In the genomic region with DNA sequence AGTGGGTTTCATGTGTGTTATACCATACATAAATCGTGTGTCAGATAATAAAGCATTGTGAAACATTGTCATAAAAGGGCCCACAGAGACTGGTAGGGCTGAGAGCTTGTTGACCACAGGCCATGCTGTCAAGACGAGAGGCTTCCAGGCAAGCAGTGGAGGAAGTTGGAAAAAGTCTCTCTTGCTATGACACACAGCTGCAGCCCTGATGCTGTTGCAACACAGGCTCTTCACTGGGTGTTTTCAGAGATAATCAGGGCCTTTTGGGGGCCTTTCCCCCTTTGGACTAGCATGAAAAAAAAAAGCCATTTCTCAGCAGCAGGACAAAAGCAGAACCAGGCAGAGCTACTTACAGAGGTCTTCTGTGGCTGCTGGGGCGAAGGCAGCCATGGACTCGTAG, we compare ENCODE assay signal across 14 mouse cellular contexts. TPM values are rescaled to one million over a fixed set of nuclear protein-coding genes. Genes with fewer than 3 reads are reported as not detected.
DNase-seq lines count a peak whose midpoint lies in the region; ATAC-seq and TF ChIP-seq lines count a peak whose summit lies in the region.
"Had no signal": no experiment of that assay in that cellular context is flagged by ENCODE, and none has a peak within 500 bp of the region (broad histone marks: within the 10 kb centered on the region; RNA-seq: fewer than 3 reads in every experiment).

No protein-coding gene starts in this region.

- no peaks in the 10 kb centered on the region for H3K36me3 ChIP-seq in hindbrain, postnatal 0 days (ENCODE audit: insufficient read depth, low read length)
- H3K36me3 ChIP-seq in stomach, postnatal 0 days (ENCODE audit: control insufficient read depth, insufficient read depth, low read length) = no peaks in the 10 kb centered on the region
- H3K36me3 ChIP-seq: embryonic facial prominence, embryonic 12.5 days; kidney, embryonic 15.5 days; neural tube, embryonic 13.5 days had no signal

- H3K27ac ChIP-seq in hindbrain, postnatal 0 days = no peak overlapping the region
- H3K27ac ChIP-seq in stomach, postnatal 0 days (replicated peaks) = no peak overlapping the region
- H3K27ac ChIP-seq: embryonic facial prominence, embryonic 12.5 days; kidney, embryonic 15.5 days; neural tube, embryonic 13.5 days had no signal

- intact Hi-C loops in heart, postnatal 25 days (cut with DNase I) = no loop called here
- intact Hi-C loops in left cerebral cortex, postnatal 10 days (cut with DNase I) = no loop called here

- WGBS in hindbrain, postnatal 0 days = 81% methylated on average over 4 of the region's 4 CpGs
- 78% methylated on average over 4 of the region's 4 CpGs for WGBS in stomach, postnatal 0 days

- no peak overlapping the region for H3K4me2 ChIP-seq in hindbrain, postnatal 0 days (ENCODE audit: low read depth, low read length)
- no peak overlapping the region for H3K4me2 ChIP-seq in stomach, postnatal 0 days (replicated peaks; ENCODE audit: low read depth)
- H3K4me2 ChIP-seq: embryonic facial prominence, embryonic 12.5 days; kidney, embryonic 15.5 days; neural tube, embryonic 13.5 days had no signal

- no peak overlapping the region for H3K9ac ChIP-seq in hindbrain, postnatal 0 days (replicated peaks; ENCODE audit: low read length)
- no peak overlapping the region for H3K9ac ChIP-seq in stomach, postnatal 0 days (ENCODE audit: low read length)
- H3K9ac ChIP-seq: embryonic facial prominence, embryonic 12.5 days; kidney, embryonic 15.5 days; neural tube, embryonic 13.5 days had no signal

- H3K4me3 ChIP-seq in hindbrain, postnatal 0 days (ENCODE audit: low read length) = no peak overlapping the region
- H3K4me3 ChIP-seq in stomach, postnatal 0 days (ENCODE audit: low read depth, low read length) = no peak overlapping the region
- H3K4me3 ChIP-seq: embryonic facial prominence, embryonic 12.5 days; kidney, embryonic 15.5 days; neural tube, embryonic 13.5 days had no signal

- H3K9me3 ChIP-seq in hindbrain, postnatal 0 days (ENCODE audit: low read length) = no peaks in the 10 kb centered on the region
- H3K9me3 ChIP-seq in stomach, postnatal 0 days (ENCODE audit: control insufficient read depth, low read length) = no peaks in the 10 kb centered on the region
- H3K9me3 ChIP-seq: embryonic facial prominence, embryonic 12.5 days; kidney, embryonic 15.5 days; neural tube, embryonic 13.5 days had no signal

- no peak for TF ChIP-seq EP300 in stomach, postnatal 0 days (optimal IDR thresholded peaks at IDR 0.05)

- H3K27me3 ChIP-seq in hindbrain, postnatal 0 days (ENCODE audit: insufficient read depth, low read length) = no peaks in the 10 kb centered on the region
- no peaks in the 10 kb centered on the region for H3K27me3 ChIP-seq in stomach, postnatal 0 days (ENCODE audit: control insufficient read depth, insufficient read depth, low read length)
- H3K27me3 ChIP-seq: embryonic facial prominence, embryonic 12.5 days had no signal

- ATAC-seq in hindbrain, postnatal 0 days = no peak
- no peak for ATAC-seq in stomach, postnatal 0 days (ENCODE audit: low FRiP score, low TSS enrichment)
- ATAC-seq: midbrain, embryonic 16.5 days had no signal

- H3K4me1 ChIP-seq in hindbrain, postnatal 0 days (ENCODE audit: insufficient read depth, low read length) = no peaks in the 10 kb centered on the region
- H3K4me1 ChIP-seq in stomach, postnatal 0 days (replicated peaks; ENCODE audit: control insufficient read depth, insufficient read depth) = no peaks in the 10 kb centered on the region
- H3K4me1 ChIP-seq: embryonic facial prominence, embryonic 12.5 days; kidney, embryonic 15.5 days had no signal

- TF ChIP-seq CTCF in hindbrain, postnatal 0 days (IDR thresholded peaks at IDR 0.05; ENCODE audit: low read depth) = no peak
- no peak for TF ChIP-seq CTCF in stomach, postnatal 0 days (IDR thresholded peaks at IDR 0.05; ENCODE audit: low read depth)

- peak; percentile 12 for DNase-seq in heart, adult 8-10 months (ENCODE audit: low spot score)
- DNase-seq in heart, postnatal 25 days (ENCODE audit: low spot score) = no peak
- peak; percentile 96 for DNase-seq in 416B (ENCODE audit: low read depth)
- peak; percentile 43 for DNase-seq in brain, adult 2 months (ENCODE audit: low read depth, low spot score)
- peak; percentile 53 for DNase-seq in lung, postnatal 36 days
- DNase-seq in hindbrain, postnatal 0 days (ENCODE audit: low spot score) = no peak
- no peak for DNase-seq in left cerebral cortex, postnatal 10 days (ENCODE audit: extremely low spot score in 1 of 2, low spot score in 2 of 2)
- DNase-seq in stomach, postnatal 0 days (ENCODE audit: low spot score) = no peak
- DNase-seq: B cell, adult 2 months; cerebellum, postnatal 14 days had no signal

RNA-seq across cellular contexts. Expression of a gene that starts 57.4 kb away (rescaled TPM):
- 10 to 100 TPM; 65.2 to 73.0 (median 67.7) TPM for total RNA-seq in heart, adult 8-10 months (2022)
- total RNA-seq in heart, postnatal 25 days (2021) = 10 to 100 TPM; 72.5 to 82.2 TPM
- total RNA-seq in hindbrain, postnatal 0 days (2014; rRNA removed) = 99.0 and 108 TPM in 2 replicates
- 67.4 and 68.1 TPM in 2 replicates for polyA plus RNA-seq in hindbrain, postnatal 0 days (2015; fragmentation: Nextera tagmentation; extraction: Ambion mirVana)
- 100 to 1,000 TPM; 141 to 142 TPM for total RNA-seq in left cerebral cortex, postnatal 10 days (2021)
- 138 and 143 TPM in 2 replicates for polyA plus RNA-seq in stomach, postnatal 0 days (2015; fragmentation: Nextera tagmentation; extraction: Ambion mirVana)

Comparison
In these comparisons a context has a peak if more than half of its experiments do, and no peak if none do; other contexts are left out.
1. DNase-seq: peak in heart, adult 8-10 months (single experiment), 416B (single experiment), brain, adult 2 months (single experiment) and lung, postnatal 36 days (single experiment); none in heart, postnatal 25 days (single experiment), hindbrain, postnatal 0 days (single experiment), left cerebral cortex, postnatal 10 days (0 of 2) and stomach, postnatal 0 days (single experiment).